Mouse (Mus musculus) testis, postnatal 14 days (tissue): ENCODE results near the gene Olfr1513.
"Not testable (repeated sequence)": the region's sequence is repeated elsewhere in the genome, so short reads cannot be mapped to it uniquely, and the experiment has no call there.

Experiments
- DNase-seq: peaks from one replicate; pipeline ENCODE4 v3.0.0; 2021; ENCODE audit warnings: low spot score

Gene Olfr1513

GRCm38 (mm10) chr14:52356308-52356707 is at the start of gene Olfr1513:
TSS of gene Olfr1513 (minus strand) at chr14:52356408.
- DNase-seq: no peak

- DNase-seq: no peak
These were observed 41.1 kb upstream of the Olfr1513 start, which contains the start of gene Olfr1511 for GRCm38 (mm10) chr14:52397279-52397678. TSS of gene Olfr1511 (minus strand) at chr14:52397379.

- not testable (repeated sequence) for DNase-seq
These were observed 34.1 kb upstream of the Olfr1513 start for GRCm38 (mm10) chr14:52390084-52390848.

DNA sequence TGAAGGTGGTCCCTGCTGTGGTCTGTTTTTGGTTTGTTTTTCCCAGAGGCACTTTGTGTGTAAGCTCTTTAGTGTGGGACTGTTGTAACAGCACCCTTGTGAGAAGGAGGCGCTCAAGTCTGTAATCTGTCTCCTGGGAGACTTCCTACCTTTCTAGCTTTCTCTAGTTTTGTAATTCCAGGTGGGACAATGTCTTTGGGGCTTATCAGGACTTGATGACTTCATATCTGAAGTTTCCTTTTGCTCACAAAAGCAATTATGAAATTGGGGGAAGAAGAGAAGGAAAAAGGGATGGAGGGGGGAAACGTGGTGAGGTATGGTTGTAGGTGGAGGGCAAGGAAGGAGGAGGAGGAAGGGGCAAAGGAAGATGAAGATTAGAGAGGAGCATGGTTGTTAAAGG is 22.9 kb upstream of the Olfr1513 start, which contains the start of gene Olfr1512:
TSS of gene Olfr1512 (minus strand) at position 101 of the 400 bp plus-strand sequence.
- DNase-seq: no peak

DNA sequence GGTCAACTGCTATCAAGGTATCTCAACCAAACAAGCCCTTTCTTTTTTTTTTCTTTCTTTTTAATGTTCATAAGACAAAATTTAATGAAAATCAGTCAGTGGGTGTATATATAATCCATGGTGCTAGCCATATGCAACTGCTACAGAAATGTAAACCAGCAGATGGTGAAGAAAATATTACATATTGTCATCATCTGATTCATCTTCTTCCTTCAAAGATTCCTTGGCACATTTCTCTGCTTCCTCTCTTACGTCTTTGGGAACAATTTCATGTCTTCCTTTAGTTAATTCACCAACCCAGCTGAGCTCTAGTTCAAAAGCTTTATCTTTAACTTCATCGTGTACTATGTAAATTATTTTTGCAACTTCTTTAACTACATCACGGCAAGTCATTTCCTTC is 12.5 kb upstream of the Olfr1513 start:
- no peak for DNase-seq

DNA sequence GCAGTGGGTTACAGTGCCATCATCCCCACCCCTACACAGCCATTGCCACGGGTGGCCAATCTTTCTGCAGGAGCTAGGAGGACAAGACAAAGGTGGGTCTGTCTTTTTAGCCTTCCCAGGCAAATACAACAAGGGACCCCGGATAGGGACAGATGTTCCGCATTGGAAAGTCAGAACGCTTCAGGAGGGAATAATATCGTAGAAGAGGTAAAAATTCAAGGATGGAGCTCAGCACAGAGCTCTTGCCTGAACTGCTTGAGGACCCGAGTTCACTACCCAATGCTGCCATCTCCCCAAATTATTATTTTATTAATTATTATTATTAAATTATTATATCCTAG is 16.7 kb downstream of the Olfr1513 start:
- no peak for DNase-seq

DNA sequence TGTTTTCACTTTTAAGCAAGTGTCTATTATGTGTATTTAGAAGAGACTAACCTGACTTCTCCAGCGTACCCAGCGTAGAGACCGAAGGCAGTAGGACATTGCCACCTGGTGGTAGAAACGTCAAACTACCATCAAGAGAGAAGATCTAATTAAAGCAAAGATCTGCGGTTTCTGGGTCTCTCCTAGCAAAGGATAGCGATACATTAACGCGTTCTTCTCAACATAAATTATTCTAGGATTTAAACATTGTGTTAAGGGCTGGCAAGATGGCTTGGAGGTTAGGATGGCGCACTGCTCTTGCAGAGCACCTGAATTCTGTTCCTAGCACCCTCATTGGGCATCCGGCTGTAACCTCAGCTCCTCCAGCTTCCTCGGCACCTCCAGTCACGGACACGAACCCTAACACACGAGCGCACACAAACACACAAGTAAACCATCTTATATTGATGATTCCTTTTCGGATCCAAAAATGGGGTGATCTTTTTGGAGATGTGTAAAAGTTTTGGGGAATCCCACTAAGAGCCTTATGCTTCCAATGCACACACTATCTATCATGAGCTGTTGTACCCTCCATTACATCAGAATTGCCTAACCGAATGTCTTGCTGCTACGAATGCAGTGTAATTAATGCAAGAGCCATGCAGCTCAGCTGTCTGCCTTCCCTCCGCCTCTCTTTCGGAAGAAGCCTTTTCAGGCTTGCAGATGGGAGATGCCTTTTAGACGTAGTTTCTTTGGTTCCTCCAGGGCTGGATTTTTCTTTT is 17.3 kb downstream of the Olfr1513 start:
- peak; percentile 53 for DNase-seq

- no peak for DNase-seq
These were observed 24.0 kb downstream of the Olfr1513 start for GRCm38 (mm10) chr14:52332171-52332570.

DNA sequence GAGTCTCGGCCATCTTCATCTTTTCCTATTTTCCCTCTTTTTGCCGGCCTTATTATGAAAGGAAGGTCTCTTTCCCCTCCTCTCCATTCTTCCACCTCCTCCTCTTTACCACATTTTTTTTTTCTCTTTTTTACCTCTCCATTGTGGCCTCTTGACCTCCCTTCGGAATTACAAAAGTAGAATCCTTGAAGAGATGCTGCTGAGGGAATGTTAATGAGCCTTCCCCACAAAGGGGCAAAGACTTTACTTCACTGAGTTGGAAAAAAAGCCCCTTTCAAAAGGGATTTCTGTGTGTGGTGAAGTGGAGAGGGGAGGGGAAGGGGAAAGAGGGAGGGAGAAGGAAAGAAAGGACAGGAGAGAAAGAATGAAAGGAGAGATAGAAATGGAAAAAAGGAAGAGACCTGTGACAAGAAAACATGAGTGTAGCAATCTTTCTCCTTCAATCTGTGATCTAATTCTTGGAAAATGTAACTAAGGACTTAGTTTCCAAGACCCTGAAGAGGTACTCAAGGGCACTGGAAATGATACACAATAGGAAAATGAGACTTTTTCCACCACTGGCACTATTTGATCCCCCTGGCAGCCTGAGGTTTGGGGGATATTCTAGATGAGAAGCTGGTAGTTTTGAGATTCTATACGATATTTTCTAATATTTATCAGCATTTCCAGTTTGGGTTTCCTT is 25.0 kb downstream of the Olfr1513 start:
- no peak for DNase-seq

DNA sequence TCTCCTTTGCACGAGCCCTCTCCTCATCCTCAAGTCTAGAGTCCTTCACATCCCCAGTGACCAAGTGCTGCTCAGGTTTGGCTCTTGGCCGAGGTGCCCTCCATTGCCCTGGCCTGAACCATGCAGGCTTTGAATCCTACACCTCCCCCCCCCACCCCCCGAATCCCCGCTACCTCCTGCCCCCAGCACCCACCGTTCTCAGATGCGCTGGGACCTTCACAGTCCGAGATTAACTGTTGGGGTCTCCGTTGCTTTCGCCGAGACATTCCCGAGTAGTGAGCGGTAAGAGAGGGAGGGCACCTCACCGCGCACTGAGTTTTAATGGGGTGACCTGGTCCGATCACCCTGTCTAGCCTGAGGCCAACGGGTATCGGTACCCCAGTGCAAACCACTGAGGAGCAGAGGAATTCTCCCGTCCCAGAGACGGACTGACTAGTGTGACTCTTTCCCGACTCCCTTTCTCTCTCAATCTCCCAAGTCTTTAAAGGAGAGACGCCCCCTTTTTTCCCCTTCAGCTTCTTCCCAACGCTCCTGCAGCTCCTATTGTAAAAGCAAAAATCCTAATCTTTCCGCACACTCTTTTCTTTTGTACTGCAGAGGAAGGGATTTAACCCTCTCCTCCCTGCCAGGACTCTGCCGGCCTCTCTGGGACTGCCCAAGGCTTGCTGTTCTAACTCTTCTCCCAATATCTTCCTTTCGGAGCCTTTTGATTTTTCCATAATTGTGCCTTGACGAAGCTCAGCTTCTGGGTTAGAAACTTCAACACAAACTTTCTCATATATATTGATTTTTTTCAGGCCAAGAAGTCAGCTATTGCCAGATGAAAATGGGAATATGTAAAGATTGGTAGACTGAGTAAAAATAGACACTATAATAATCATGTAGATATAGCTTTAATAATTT is 28.0 kb downstream of the Olfr1513 start, which contains the start of gene Sall2:
TSS of gene Sall2 (minus strand) at position 853 of the 903 bp plus-strand sequence.
- DNase-seq: no peak

- no peak for DNase-seq
These were observed 28.8 kb downstream of the Olfr1513 start for GRCm38 (mm10) chr14:52327375-52327901.

DNA sequence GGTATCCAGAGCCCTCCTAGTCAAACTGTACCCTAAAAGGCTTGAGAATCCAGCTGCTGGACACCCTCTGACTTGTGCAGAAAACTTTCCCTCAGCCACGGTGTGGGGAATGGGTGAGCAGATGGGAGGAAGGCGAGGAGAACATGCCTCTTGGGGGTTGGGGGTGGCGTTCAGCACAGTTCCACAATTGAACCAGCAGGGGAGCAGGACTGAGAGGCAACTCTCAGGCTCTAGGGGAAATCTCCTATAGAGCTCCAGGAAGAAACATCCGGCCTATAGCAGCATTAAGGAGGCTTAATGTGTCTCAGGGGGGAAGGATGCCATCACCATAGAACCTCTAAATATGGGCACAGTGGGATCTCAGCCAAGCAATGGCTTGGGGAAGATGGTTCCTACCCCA is 30.3 kb downstream of the Olfr1513 start:
- no peak for DNase-seq

DNA sequence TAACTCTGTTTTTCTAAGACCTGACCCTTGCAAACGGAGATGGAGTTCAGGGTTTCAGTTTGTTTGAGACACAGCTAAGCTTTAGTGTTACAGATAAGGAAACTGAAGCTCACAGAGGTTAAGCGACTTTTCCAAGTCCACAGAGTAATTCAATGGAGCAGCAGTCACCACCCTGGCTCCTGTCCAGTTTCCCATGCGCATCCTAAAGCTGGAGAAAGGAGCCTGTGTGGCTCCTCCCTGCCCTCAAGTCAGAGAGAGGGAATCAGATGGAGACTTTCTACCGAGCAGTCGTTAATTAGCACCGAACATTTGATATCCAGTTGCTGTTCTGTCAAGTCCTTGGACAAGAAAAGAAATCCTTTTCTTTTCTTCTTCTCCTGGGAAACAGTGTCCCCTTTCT is 36.8 kb downstream of the Olfr1513 start:
- no peak for DNase-seq

DNA sequence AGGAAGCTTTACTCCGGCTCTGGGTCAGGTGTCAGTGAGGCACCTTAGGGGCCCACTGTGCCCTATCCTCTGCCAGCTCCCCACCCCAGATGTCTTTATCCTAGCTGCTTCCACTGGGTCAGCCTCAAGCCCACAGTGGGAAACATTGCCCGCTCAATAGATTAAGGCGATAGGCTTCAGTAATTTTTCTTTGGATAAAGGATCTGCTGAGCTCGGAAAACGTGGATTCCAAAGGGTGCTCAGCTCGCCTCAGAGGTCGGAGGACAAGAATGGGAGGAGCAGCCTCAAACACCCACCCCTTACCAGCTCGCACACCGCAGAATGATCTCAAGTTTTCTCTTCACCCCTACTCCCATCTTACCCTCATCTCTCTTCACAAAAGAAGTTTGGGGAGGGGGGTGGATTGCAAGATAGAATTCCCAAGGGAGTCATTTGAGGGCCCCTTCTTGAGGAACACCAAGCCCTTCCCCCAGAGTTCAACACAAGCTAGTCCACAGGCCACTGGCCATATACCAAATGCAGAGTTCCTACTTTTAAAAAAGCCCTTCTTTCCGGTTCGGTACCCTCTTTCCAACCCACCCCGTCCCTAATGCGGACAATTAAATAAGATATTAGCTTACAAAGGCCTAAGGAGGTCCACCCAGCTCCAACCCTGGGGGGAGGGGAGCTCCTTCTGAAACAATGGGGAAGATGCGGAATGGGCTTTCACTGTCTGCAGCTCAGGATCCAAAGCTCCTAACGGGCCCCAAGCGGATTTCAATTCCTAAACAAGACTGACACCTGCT is 39.6 kb downstream of the Olfr1513 start:
- no peak for DNase-seq

GRCm38 (mm10) chr14:52315792-52316440 is 40.3 kb downstream of the Olfr1513 start:
- peak; percentile 57 for DNase-seq

DNA sequence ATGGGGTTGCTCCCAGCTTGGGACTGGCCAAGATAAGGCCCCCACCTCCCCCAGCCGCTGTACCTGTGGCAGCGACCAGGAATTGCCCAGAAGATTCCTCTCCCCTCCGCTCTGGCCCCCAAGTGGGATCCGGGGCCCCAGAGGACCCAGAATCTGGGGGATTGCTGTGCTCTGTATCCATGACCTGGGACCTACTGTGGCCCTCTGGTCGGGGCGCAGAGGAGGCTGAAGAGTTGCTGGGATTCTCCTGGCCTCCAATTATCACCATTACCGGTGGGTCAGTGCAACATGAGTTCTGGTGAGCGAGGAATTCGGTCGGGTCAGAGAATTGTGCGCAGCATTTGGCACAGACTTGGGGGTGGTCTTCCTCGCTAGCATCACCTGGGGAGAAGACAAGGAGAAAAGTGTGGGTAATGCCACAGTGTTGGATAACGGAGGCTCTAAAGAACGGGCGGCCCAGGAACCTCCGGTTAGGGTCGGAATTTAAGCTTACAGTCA is 40.9 kb downstream of the Olfr1513 start:
- no peak for DNase-seq

DNA sequence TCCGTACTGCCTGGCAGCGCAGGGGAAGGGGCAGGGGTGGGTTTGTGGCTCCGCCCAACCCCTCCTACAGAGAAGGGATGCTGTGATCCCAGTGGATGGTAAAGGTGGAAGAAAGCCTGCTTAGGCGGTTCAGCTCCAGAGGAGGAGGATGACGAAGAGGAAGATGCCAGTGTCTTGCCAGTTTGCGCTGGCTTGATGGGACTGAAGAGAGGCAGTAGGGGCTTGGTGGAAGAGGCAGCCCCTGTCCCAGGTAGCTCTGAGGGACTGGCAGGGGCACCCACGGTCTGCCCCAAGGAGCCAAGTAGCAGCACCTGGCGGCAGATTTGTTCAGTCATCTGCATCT is 41.4 kb downstream of the Olfr1513 start:
- DNase-seq: no peak

GRCm38 (mm10) chr14:52313931-52314807 is 42.0 kb downstream of the Olfr1513 start:
- no peak for DNase-seq

GRCm38 (mm10) chr14:52310906-52311305 is 45.3 kb downstream of the Olfr1513 start:
- no peak for DNase-seq
